Mouse (Mus musculus): ENCODE results near the gene Furin. TPM values are rescaled to one million over a fixed set of nuclear protein-coding genes. Genes with fewer than 3 reads are reported as not detected.
"Not testable (repeated sequence)": the region's sequence is repeated elsewhere in the genome, so short reads cannot be mapped to it uniquely, and the experiment has no call there.

Gene Furin
- total RNA-seq, 1 experiment from 2014 or later: 157 TPM

DNA sequence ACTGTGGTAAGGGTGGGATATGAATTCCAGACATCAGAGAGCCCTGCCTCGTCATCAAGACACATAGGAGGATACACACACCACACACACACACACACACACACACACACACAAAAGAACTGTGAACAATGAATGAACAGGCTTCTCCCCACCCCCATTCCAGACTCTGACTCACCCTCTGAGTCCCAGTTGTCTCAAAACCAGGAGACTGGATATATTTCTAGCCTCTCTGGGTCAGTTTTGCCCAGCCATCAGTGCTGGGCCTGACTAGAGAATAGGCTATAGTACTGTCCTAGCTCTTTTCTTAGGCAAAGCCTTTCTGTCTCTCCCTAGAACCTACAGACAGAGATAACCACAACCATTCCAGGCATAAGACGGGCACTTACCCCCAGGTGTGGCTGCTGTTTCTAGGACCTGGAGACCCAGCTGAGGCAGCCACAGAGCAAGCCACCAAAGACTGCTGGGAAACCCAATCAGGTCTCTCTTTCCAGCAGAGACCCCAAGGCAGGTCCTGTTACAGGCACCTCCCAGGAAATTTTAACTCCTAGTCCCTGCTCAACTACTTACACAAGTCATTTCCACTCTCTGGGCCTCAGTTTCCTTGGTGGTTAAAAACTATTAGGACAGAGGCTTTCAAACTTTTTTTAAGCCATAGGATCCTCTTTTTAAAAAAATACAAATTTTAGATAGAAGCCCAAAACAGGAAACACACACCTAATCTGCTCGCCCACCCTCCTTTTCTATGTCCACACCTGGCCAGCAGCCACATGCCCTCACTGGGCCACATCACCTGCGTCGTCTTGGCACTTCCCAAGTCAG is 4.0 kb downstream of the Furin start:
- DNase-seq: peak; percentile 48

DNA sequence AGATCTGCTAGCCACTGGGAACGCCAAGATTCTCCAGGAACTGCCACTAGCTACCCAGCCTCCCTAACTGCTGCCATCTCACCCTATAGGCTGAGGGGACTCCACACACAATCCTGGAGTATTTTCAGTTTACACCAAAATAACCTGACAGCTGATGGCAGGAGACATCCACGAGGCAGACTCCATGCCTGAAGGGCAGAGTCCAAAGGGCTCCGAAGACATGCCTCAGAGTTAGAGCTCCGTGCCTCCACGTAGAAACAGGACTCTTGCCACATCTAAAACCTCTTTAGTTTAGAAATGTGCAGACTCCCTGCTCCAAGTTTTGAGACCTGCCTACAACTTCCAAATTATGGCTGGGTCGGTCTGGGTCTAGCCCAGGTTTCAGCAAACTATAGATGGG is 4.7 kb downstream of the Furin start:
- DNase-seq: no peak

DNA sequence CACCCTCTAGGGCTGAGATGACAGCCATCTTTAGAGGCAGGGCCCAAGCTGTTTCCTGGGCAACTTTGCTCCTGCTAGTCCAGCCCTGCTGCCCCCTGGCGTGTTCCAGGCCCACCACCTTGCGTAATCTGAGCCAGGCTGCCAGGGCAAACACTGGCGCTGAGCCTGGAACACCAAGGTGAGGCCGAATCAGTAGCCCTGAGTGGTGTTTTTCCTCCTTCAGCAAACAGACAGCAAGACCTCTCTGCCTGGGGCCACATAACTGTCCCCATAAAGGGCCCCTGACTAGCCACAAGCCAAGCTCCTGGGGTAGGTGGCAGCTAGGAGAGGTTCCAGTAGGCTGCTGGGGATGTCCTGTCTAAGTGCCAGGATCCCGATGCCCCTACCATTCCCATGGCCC is 5.1 kb downstream of the Furin start:
- peak; percentile 72 for DNase-seq

DNA sequence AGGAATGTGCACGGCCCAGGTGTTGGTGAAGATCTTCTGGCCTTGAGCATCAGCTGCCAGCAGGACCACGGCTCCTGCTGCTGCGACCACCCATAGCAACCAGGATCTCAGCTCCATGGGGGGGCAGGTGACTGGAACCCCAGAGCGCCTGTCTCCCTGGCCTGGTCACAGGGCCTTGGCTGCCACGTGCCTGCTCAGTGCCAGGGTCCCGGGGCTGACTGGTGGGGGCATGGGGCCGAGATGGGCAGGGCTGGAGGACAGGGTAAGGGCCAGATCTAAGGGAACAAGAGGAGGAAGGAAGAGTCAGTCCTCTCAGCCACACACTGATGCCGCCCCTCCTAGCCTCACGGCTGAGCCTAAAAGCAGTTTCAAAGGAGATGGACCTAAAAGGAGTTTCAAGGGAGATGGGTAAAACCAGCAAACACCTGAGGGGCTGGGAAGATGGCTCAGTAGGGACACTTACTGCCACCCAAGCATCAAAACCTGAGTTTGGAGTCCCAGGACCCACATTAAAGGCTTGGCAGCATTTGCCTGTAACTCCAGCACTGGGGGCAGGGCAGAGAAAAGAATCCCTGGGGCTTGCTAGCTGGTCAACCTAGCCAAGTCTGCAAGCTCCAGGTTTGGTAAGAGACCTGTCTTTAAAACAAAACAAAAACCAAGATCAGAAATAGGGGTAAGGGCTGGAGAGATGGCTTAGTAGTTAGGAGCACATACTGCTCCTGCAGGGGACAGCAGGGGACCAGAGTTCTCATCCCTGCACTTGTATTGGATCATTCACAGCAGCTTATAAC is 6.4 kb downstream of the Furin start:
- DNase-seq: no peak

DNA sequence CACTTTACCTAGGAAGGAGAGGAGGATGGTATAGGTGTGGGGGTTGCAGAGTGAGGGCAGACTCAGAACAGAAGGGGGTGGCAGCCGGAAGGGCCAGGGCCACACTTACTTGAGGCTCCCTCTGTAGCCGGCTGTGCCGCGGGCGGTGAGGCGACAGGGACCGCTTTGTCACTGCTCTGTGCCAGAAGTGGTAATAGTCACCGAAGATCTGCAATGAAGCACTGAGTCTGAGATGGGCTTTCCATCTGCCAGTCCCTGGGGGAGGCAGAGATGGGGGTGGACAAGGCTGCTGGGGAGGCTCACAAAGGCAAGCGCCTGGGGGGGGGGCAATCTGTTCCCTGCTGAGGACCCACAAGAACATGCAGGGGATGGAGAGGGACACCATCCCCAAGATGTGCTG is 7.2 kb downstream of the Furin start:
- no peak for DNase-seq

DNA sequence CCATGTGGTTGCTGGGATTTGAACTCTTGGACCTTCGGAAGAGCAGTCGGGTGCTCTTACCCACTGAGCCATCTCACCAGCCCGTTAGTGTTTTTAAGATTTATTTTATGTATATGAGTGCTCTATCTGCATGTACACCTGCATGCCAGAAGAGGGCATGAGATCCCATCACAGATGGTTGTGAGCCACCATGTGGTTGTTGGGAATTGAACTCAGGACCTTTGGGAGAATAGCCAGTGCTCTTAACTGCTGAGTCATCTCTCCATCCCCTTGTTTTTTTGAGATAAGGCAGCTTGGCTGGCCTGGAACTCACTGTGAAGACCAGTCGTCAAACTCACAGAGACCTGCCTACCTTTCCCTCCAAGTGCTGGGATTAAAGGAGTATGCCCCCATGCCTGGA is 8.8 kb downstream of the Furin start:
- not testable (repeated sequence) for DNase-seq

DNA sequence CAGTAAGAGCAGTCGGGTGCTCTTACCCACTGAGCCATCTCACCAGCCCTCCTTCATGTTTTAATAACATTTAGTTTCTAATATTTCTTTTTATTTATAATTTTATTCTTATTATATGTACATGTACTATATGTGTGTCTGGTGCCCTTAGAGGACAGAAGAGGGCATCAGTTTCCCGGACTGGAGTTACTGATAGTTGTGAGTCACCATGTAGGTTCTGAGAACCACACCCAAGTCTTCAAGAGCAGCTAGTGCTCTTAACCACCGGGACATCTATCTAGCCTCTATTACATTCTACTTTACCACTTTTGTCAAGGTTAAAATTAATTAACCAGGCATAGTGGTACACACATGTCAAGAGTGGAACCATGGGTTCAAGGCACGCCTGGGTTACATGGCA is 10.6 kb downstream of the Furin start:
- no peak for DNase-seq

DNA sequence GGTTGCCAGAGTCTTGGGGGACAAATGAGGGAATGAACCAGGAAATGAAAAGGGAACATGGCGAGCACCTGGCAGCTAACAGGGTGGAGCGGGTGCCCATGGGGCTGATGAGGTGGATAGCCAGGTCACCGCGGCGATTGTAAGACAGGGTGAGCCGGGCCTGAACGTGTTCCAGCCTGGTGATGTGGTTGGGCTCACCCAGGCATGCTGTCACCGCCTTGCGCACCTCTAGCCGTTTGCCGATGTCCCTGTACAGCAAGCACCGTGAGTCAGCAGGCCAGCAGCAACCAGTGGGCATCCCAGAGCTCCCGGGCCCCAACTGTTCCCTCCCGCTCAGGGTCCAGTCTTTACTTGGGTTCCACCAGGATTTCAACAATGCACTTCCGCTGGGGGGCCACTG is 13.1 kb downstream of the Furin start:
- DNase-seq: no peak

DNA sequence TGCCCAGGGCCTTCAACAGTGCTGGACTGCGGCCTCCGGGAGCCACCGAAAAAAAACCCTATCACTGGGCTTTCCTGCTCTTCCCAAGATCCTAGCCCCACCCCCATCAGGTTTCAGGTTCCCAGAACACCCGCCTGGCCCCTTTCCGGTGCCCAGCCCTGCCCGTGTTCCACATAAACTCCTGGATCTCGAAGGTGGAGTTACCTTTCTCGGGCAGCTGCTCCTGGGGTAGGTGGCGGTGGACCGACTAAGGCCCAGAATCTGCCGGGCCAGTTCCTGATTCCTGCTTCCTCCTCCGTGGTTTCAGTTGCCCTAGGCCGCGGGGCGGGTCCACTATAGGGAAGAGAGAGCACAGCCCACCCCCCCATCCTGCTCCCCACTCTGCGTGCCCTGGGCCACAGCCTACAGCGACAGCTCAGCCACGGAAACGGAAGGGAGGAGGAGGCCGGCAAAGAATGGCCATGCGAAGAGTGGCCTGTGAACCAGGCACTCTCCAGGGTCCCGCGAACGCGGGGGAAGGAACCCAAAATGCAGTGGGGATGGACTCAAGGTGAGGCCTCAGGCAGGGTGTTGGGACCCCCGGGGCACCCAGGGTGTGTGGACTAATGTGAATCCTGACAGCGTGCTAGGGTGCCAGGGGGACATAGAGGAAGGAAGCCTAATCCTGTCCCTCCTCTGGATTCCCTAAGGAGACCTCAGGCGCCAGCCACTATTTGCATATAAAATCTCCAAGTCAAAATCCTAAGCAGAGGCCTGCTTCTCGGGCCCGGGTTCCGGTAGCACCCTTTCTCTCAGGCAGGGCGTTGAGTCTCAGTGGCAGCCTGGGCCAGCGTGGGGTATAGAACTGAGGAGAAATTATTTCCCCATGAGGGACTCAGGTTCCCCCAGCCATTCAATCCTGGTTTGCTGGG is 17.3 kb downstream of the Furin start, which contains the start of gene Fes:
TSS of gene Fes (minus strand) at position 314 of the 911 bp plus-strand sequence.
- peak; percentile 54 for DNase-seq

DNA sequence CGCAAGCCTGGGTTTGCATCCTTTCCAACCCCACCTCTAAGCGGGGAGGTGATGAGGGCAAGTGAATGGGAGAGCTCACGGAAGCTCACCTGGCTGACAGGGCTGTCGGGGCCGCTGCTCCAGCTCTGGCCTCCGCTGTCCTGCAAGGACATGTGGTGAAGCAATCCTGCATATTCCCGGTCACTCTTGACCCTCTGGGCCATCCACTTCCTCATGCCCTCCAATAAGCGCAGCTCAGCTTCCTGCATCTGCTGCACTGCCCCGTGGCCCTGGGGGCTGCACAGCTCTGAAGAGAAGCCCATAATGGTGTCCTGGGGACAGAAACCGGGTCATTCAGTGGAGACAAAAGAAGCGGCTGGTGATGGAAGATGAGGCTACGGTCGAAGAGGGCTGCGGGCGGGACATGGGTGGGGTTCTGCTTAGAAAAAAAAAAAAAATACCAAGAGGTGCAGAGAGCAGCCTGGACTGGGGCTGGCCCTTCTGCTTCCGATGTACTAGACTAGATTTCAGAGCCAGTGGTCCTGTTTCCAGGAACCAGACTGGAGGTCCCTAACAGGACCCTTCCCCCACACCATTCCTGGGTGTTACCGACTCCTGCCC is 18.1 kb downstream of the Furin start:
- DNase-seq: no peak

DNA sequence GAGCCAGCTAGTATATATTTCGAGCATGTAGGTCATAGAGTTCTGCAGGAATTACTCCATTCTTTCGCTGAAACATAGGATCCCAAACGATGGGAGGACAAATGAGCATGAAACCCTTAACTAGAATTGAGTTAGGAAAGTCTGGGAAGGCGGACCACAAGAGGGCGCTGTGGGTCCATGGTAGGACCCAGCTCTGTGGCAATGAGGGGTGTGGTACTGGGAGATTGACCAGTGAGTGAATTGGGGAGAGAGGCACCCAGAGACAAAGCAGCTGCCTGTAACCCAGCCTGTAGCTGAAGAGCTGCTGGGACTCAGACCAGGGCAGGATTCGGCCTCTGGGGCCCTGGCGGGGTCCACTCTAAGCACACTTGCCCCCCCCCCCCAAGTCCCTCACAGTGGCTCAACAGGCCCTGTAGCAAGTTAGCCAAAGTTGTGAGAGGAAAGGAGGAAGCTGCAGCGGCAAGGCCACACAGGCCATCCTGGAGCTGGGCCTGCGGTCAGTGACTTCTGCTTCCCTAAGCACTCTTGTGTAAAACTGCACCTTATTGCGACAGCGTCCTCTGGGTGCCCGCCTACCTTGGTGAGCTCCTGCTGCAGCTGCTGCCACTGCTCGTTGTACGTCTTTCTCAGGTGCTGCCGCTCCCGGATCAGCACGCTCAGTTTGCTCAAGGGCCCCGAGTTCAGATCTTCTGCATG is 18.9 kb downstream of the Furin start:
- DNase-seq: peak; percentile 93

DNA sequence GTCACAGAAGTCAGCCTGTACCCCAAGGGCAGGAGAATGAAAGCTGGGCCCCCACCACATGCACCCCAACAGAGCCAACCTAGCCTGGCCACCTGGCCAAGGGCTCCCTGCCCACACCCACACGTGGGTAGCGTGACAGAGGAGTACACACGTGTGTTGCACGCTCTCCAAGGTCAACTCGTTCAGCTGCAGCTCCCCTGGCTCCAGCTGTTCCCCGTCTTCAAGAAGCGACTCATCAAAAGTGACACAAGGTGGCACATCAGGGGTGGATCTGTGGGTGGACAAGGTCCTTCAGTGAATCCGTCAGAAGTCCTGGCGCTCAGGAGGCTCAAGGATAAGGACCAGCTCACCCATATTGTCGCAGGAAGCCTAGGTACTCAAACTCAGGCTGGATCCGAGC is 22.3 kb downstream of the Furin start:
- no peak for DNase-seq

DNA sequence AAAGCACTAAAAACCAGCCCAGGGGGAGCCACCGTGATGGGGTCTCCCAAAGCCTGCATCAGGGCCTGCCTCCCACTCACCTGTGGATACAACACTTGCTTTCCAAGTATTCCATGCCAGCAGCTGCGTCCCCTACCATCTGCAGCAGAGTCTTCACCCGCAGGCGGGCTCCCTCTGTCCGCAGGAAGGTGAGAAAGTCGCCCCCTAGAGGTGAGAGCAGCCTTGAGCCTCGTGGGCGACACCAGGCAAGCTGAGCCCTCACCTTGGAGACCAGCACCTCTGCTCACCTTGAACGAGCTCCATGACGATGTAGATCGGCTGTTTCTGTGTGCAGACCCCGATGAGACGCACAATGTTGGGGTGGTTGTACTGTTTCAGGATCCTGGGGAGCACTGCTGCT is 25.7 kb downstream of the Furin start:
- DNase-seq: peak; percentile 50

DNA sequence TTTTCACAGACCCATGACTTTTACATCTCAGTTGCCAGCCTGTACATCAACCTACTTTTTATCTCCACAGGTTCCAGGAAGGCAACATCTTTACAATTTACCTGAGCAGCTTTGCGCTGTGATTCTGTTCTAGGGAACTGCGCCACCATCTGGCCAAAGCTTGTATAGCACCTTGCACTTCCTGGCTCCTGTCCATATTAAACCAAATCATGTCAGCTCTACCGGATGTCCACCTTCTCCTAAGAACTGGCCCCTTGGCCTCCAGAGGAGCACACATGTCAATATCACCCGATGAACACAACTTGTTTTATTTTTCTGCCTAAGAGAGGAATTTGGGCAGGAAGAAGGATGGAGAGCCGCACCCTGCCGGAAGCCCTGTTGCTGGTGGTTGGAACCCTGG is 27.8 kb downstream of the Furin start:
- DNase-seq: peak; percentile 59

DNA sequence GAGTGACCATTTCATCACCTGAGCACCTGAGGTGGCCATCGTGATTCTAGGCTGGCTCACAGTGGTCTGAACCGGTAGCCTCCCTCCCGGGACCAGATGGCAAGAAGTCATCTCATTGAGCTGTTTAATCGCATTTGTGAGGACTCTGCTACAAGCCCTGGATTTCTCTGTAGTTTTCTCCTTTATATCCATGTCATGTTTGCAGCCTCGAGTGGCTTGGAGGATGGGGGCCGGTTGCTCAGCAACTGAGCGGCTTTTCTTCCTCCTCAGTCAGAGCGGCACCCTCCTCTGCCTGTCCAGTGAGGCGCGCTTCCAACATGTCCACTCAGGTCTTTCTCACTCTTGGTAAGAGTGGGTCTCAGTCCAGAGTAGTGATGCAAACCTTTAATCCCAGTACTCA is 29.0 kb downstream of the Furin start:
- no peak for DNase-seq

DNA sequence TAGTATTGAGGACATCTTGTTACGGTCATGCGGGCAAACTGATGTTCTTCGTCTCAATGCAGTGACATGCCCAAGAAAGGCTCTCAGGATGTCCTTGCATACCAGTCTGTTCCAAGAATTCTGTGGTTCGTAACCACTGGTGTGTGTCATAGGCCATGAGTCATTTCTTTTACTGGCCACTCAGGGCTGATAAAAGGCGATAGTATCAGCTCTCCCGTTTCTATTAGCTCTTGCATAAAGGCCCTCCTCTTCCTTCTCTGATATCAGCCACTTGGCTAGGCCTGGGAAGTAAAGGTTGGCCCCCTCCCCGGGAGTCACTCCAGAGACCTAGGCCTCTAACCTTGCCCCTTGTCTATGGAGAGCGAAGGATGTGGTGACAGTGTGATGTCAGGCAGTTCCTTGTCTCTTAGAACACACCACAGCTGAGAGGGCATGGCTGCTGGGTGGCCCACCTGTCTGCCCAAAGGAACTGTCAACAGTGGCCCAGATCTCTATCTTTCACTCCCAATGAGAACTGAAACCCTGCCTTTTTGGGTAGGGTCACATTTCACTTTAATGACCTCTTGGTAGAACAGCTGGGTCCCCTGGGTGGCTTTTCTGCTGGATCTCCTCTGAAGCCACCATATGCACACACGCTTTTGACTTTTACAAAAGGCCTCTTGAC is 29.7 kb downstream of the Furin start:
- no peak for DNase-seq

DNA sequence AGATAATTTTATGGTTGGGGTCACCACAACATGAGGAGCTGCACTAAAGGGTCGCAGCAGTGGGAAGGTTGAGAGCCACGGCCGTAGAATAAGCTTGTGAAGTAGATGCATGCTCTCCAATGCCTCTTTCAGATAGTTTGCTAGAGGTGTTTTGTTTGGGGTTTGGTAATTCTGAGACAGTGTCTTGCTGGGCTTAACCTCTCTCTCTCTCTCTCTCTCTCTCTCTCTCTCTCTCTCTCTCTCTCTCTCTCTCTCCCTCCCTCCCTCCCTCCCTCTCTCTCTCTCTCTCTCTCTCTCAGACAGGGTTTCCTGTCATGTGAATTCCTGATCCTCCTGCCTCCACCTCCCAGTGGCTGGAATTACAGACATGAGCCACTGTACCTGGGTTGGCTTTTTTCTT is 30.5 kb downstream of the Furin start:
- no peak for DNase-seq

DNA sequence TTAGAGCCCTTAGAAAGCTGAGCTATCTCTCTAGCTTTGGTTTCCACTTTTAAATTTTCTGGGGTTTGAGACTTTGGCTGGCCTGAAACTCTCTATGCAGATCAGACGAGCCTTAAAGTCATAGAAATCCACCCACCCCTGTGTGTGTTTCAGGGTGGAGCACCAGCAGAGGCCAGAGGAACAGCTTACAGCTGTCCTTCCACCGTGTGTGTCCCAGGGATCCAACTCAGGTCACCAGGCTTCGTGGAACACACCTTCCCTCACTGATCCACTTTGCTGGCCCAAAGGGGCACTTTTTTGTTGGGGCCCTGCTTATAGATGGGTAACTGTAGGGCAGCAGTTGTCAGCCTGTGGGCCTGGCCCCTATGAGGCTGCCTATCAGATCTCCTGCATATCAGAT is 31.0 kb downstream of the Furin start:
- no peak for DNase-seq

DNA sequence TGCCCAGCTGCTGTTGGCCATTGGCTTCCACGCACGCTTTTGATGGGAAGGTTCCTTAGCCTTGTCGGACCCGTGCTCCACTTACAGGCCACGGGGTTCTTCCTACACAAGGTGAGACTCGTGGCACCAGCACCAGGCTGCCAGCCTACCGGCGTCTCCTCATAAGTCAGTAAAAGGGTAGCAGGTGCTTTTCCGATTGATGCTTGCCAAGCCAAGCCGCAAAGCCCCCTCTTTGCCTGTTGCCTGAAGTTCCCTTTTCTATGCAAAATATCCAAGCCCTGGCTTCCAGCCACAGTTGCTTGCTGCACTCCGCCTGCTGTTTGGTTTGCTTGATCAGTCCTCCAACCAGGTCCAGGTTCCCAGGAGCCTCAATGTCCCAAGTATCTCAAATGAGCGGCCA is 31.4 kb downstream of the Furin start:
- no peak for DNase-seq

DNA sequence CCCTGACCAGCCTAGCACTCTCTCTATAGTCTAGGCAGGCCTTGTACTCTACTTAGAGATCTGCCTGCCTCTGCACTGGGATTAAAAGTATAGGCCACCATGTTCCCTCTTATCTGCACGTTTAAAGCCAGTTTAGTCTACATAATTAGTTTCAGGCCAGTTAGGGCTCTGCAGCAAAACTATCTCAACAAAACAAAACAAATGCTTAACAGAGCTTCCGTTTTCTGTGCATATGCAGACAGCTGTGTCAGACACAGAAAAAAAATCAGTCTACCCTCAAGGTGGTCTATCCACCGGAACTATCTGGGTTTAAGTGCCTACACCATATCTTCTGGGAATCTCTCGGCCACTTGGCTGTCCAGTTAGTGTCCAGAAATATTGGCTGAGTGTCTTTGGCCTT is 31.9 kb downstream of the Furin start:
- no peak for DNase-seq

DNA sequence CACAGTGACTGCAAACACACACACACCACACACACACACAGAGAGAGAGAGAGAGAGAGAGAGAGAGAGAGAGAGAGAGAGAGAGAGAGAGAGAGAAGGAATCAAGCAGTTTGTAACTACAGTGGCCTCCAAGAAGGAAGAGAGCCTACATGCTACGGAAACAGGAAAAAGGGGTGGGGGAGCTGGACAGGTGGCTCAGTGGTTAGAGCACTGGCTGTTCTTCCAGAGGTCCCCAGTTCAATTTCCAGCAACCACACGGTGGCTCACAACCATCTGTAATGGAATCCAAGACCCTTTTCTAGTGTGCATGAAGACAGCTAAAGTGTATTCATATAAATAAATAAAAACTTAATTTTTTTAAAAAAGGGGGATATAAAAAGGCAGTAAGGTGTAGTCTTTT is 32.6 kb downstream of the Furin start:
- DNase-seq: no peak
